Mouse (Mus musculus) liver, adult 2 months (tissue): ENCODE measurements at regions not wholly inside any gene's neighbourhood (a gene's known extent, or its start where the extent isn't known, plus 50 kb on each side); places are given as distances from the start of the nearest gene placed in this dataset.

ENCODE experiments used
- DNase-seq: peaks from one replicate; pipeline ENCODE4 v3.0.0-alpha.2; 2011; ENCODE audit warnings: low read depth, low spot score; ENCODE audit errors: extremely low read depth
- H3K27ac ChIP-seq: fragments of 200-500 bp; replicated peaks from 2 replicates; pipeline ENCODE4 v1.5.1; 2012; ENCODE audit warnings: low read depth, mild to moderate bottlenecking, control low read depth, inconsistent platforms, low read length; ENCODE audit not compliant: insufficient read depth
- H3K27me3 ChIP-seq: fragments of 200-500 bp; 2 replicates; pipeline ENCODE4 v1.6.1; 2012; ENCODE audit warnings: mild to moderate bottlenecking, moderate library complexity, low read length, inconsistent platforms; ENCODE audit not compliant: control insufficient read depth, insufficient read depth
- H3K36me3 ChIP-seq: fragments of 200-500 bp; 2 replicates; pipeline ENCODE4 v1.6.1; 2012; ENCODE audit warnings: low read length, inconsistent platforms; ENCODE audit not compliant: control insufficient read depth, insufficient read depth
- H3K4me1 ChIP-seq: fragments of 200-500 bp; 2 replicates; pipeline ENCODE4 v1.6.1; 2011; ENCODE audit warnings: low read length; ENCODE audit not compliant: control insufficient read depth, insufficient read depth
- H3K4me3 ChIP-seq: fragments of 200-500 bp; 2 replicates; pipeline ENCODE4 v1.5.1; 2011; ENCODE audit warnings: low read depth, mild to moderate bottlenecking, control low read depth, low read length, moderate library complexity; ENCODE audit not compliant: insufficient read depth
- H3K79me2 ChIP-seq: fragments of 200-500 bp; 2 replicates; pipeline ENCODE4 v1.6.1; 2012; ENCODE audit warnings: inconsistent platforms, mild to moderate bottlenecking, low read length, moderate library complexity; ENCODE audit not compliant: control insufficient read depth, insufficient read depth
- H3K9ac ChIP-seq: fragments of 200-500 bp; 2 replicates; pipeline ENCODE4 v1.6.1; 2012; ENCODE audit warnings: low read depth, mild to moderate bottlenecking, control low read depth, inconsistent platforms, low read length
- CTCF ChIP-seq: fragments of 200-500 bp; IDR thresholded peaks from 2 replicates; pipeline ENCODE4 v1.5.1; 2011; ENCODE audit warnings: low read depth, low read length, control low read depth
- POLR2A ChIP-seq: fragments of 200-500 bp; IDR thresholded peaks from 2 replicates; pipeline ENCODE4 v1.6.1; 2011; ENCODE audit warnings: low read length, control low read depth; ENCODE audit not compliant: insufficient read depth; ENCODE audit errors: extremely low read depth
- WGBS: fragments of 180-500 bp; shearing (Covaris S2); methylation state at CpG from one replicate; pipeline ENCODE4 v1.1.7; 2018; 5-methylcytosine and 5-hydroxymethylcytosine counted together

DNA sequence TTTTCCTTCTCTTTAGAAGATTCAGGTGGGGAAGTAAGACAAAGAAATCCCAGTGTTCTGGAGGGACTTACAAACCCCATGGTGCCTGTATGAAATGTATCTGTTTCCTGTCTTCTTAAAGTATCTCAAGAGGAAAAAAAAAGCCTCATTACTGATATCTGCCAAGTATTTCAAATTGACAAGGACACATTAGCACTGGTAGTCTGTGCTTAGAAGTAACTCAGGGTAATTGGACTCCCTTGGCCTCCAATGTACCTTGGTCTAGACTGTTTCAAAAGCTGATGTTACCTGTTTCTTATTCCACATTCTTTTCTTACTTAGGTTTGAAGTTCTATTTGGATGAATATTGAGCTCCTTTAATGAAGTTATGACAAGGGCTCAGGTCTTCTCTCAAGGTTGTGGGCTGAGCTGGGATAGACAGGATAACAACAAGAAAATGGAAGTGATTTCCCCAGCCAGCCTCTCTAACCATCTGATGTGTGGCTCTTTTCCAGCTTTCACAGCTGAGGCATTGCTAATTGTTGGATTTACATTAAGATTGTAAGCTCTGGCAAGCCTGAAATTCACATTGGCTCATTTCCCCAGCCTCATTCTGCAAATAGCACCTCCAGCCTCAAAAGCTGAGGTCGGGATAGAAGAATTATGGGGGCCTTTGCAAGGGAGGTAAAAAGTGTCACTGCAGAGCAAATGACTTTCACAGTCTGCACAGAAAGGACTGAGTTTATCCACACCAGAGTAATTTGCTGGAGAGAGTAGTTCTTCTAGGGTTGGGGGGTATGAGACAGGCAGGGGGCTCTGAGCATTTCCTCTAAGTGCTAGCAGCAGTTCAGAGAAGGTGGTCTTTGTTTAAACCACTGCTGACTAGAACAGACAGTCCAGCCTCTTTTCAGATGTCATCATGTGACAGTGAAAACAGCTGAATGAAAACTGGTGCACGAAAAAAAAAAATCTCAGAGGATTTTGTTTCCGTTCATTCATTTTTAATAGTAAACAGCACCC, 292.3 kb upstream of the Nbea start:
- 69% methylated on average over 3 of the region's 3 CpGs for WGBS
- Histone ChIP-seq H3K9ac (no peak overlapping the region), H3K4me1 (no peaks in the 10 kb centered on the region), H3K27me3 (no peaks in the 10 kb centered on the region), H3K27ac (no peak overlapping the region), H3K79me2 (no peaks in the 10 kb centered on the region), H3K36me3 (no peaks in the 10 kb centered on the region), H3K4me3 (no peak overlapping the region)
- no peak for DNase-seq
- TF ChIP-seq POLR2A: no peak
- TF ChIP-seq CTCF: no peak

DNA sequence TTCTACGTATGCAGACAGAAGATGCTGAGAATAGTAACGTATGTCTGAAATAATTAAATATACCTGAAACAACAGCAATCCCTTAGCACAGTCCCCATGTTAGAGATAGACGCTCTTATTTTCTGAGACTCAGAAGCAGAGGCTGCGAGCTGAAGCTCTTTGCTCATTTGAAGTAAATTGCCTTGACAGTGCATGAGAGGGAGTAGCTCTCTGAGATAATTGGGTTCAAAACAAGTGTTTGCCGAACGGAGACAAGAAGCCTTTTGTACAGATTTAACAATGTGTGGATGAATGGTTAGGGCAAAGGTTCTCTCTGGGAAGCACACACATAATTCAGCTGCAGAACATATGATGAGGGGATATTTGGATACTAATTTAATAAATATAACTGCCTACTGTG, 289.1 kb upstream of the Nbea start:
- Histone ChIP-seq H3K4me1 (no peaks in the 10 kb centered on the region), H3K4me3 (no peak overlapping the region), H3K27ac (no peak overlapping the region), H3K9ac (no peak overlapping the region), H3K79me2 (no peaks in the 10 kb centered on the region), H3K27me3 (no peaks in the 10 kb centered on the region), H3K36me3 (no peaks in the 10 kb centered on the region)
- TF ChIP-seq POLR2A: no peak
- TF ChIP-seq CTCF: no peak
- 83% methylated on average over 6 of the region's 6 CpGs for WGBS
- no peak for DNase-seq

DNA sequence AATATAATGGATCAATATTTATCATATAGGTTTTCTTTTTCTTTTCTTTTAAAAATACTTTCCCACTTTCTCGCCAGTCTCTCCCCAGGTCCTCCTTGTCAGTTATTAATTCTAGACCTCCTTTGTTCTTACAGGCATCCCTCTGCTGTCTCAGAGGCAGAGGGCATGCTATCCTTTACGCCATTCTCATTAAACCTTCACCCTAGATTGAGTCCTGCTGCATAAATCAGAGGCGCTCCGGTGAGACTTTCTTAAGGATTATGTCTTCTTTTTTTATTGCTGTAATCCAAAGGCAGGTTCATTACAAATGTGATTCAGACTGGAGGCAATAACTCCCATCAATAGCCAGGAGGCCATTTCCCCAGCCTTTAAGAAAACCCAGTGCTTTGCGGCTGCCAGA, 288.3 kb upstream of the Nbea start:
- H3K79me2 ChIP-seq: no peaks in the 10 kb centered on the region

DNA sequence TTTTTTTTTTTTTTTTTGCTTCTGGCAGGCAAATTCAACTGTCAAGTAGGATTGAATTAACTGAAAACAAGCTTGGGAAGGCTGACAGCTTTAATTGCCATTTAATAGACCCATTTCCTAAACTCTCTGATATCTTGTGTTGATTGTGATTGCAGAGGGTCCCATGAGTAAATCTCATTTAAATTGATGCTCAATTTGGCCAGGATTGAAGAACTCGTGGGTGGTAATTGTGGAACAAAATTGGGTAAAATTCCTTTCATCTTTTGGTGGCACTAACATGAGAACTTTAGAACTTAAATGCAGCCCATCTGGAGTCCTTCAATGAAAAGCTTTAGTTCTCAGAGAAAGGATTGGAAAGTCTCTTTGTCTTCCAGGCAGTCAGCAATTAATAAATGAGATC, 287.7 kb upstream of the Nbea start:
- H3K36me3 ChIP-seq: no peaks in the 10 kb centered on the region
- TF ChIP-seq CTCF: no peak
- no peak for TF ChIP-seq POLR2A
- WGBS: 17% methylated on average over 1 of the region's 1 CpGs

More for the DNA sequence above, 288.3 kb upstream of the Nbea start:
- whole genome bisulfite sequencing: 90% methylated on average over 5 of the region's 5 CpGs
- DNase-seq: no peak
- Histone ChIP-seq H3K4me3 (no peak overlapping the region), H3K36me3 (no peaks in the 10 kb centered on the region), H3K4me1 (no peaks in the 10 kb centered on the region), H3K27me3 (no peaks in the 10 kb centered on the region), H3K27ac (no peak overlapping the region), H3K9ac (no peak overlapping the region)
- TF ChIP-seq CTCF (no peak), POLR2A (no peak)

DNA sequence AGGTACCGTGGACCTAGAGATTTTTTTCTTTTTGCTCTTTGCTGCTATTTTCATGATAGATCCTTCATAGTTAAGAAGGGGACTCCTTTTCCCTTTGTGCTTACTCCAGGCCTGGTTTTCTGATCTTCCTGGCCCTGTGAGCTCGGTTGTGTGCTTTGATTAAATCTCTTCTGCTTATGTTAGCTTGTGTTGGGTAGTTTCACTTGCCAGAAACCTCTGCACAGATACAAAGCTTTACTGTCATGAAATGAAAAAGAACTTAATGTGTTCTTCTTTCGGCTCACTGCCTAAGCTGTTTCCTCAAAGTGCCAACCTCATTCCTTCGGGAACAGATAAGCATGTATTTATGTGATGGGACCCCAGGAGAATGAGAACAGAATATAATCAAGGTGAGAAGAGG, 274.1 kb upstream of the Nbea start:
- WGBS: 67% methylated on average over 4 of the region's 4 CpGs
- Histone ChIP-seq H3K9ac (no peak overlapping the region), H3K4me3 (no peak overlapping the region), H3K27me3 (no peaks in the 10 kb centered on the region), H3K79me2 (no peaks in the 10 kb centered on the region), H3K27ac (no peak overlapping the region), H3K36me3 (no peaks in the 10 kb centered on the region), H3K4me1 (no peaks in the 10 kb centered on the region)
- DNase-seq: no peak
- TF ChIP-seq POLR2A: no peak
- TF ChIP-seq CTCF: no peak

More for the DNA sequence above, 287.7 kb upstream of the Nbea start:
- Histone ChIP-seq H3K27ac (no peak overlapping the region), H3K4me3 (no peak overlapping the region), H3K79me2 (no peaks in the 10 kb centered on the region), H3K4me1 (no peaks in the 10 kb centered on the region), H3K27me3 (no peaks in the 10 kb centered on the region), H3K9ac (no peak overlapping the region)
- DNase-seq: no peak

DNA sequence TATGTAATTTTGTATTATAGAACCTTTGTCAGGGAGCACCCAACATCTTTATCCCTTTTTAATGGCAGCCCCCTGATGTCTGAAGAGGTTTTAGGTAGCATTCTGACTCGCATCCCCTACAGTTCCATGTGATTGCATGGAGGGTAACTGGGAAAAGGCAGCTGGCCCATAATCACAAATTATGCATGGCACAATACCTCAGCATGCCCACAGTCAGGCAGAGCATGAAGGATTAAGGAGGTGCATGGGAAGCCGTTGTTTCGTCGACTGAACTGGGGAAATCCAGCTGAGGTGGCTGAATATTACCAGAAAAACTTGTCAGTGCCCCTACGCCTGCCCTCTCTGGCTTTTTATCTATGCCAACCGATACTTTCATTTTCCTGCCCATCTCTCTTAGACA, 272.8 kb upstream of the Nbea start:
- Histone ChIP-seq H3K4me1 (no peaks in the 10 kb centered on the region), H3K79me2 (no peaks in the 10 kb centered on the region), H3K36me3 (no peaks in the 10 kb centered on the region), H3K9ac (no peak overlapping the region), H3K27me3 (no peaks in the 10 kb centered on the region), H3K27ac (no peak overlapping the region), H3K4me3 (no peak overlapping the region)
- TF ChIP-seq CTCF (no peak), POLR2A (no peak)
- DNase-seq: no peak
- 74% methylated on average over 6 of the region's 6 CpGs for WGBS
